Mouse (Mus musculus) frontal cortex, postnatal 14 days (tissue): ENCODE data around the gene Aftph.
A peak's percentile ranks its signal among the peaks of the same experiment; 100 is the strongest.

Source experiments
- DNase-seq, 2 experiments: peaks; one replicate each; pipeline ENCODE4 v3.0.0; 2022; ENCODE audit warnings: low spot score in 2 of 2

Aftph gene

GRCm38 (mm10) chr11:20647902-20648625 lies 93.3 kb downstream of the Aftph start:
- DNase-seq = no peak

- no peak for DNase-seq
These were observed 94.2 kb downstream of the Aftph start for GRCm38 (mm10) chr11:20646986-20647726.

GRCm38 (mm10) chr11:20646142-20646541 lies 95.2 kb downstream of the Aftph start:
- no peak for DNase-seq

GRCm38 (mm10) chr11:20645521-20645920 lies 95.9 kb downstream of the Aftph start:
- no peak for DNase-seq

GRCm38 (mm10) chr11:20644872-20645271 lies 96.5 kb downstream of the Aftph start:
- no peak for DNase-seq

- no peak for DNase-seq
These were observed 97.2 kb downstream of the Aftph start for GRCm38 (mm10) chr11:20644166-20644565.

GRCm38 (mm10) chr11:20643161-20643560 lies 98.2 kb downstream of the Aftph start:
- DNase-seq = no peak

GRCm38 (mm10) chr11:20642321-20642720 lies 99.1 kb downstream of the Aftph start:
- DNase-seq = no peak

GRCm38 (mm10) chr11:20639918-20640447 lies 101.4 kb downstream of the Aftph start:
- no peak for DNase-seq

GRCm38 (mm10) chr11:20638841-20639240 lies 102.5 kb downstream of the Aftph start:
- peak in 1 of 2 experiments; percentile 67 for DNase-seq

- no peak for DNase-seq
These were observed 104.3 kb downstream of the Aftph start for GRCm38 (mm10) chr11:20637060-20637459.

GRCm38 (mm10) chr11:20636114-20636513 lies 105.3 kb downstream of the Aftph start:
- no peak for DNase-seq

GRCm38 (mm10) chr11:20635646-20636045 lies 105.7 kb downstream of the Aftph start:
- no peak for DNase-seq
